Mouse (Mus musculus) T-cell, adult 66 days (primary cell): ENCODE data around the gene 2810408A11Rik. TPM values are rescaled to one million over a fixed set of nuclear protein-coding genes. Genes with fewer than 3 reads are reported as not detected.

Source experiments
- total RNA-seq, 2 experiments: library from RNA; stranded (reverse); gene quantifications; 3 replicates in 1 of 2; 4 replicates in 1 of 2; pipeline ENCODE4 v1.2.4; 2023

The 2810408A11Rik gene
- total RNA-seq = 1 to 10 TPM; 3.5 to 3.6 TPM

GRCm38 (mm10) chr11:69900471-69901405, at the start of gene 2810408A11Rik, which contains the start of gene Neurl4:
Gene 2810408A11Rik (minus strand): TSS chr11:69900987.
Gene Neurl4 (plus strand): TSS chr11:69901072.

GRCm38 (mm10) chr11:69948066-69948762, 47.4 kb upstream of the 2810408A11Rik start, which contains the start of gene Slc2a4:
Gene Slc2a4 (minus strand): TSS chr11:69948188.

GRCm38 (mm10) chr11:69935137-69935879, 34.5 kb upstream of the 2810408A11Rik start, which contains the start of gene Ybx2:
Gene Ybx2 (plus strand): TSS chr11:69935796.

GRCm38 (mm10) chr11:69921114-69922011, 20.6 kb upstream of the 2810408A11Rik start, which contains the start of gene Eif5a:
Gene Eif5a (minus strand): TSS chr11:69921958.

GRCm38 (mm10) chr11:69913554-69914371, 13.0 kb upstream of the 2810408A11Rik start, which contains the start of gene Gps2:
Gene Gps2 (plus strand): TSS chr11:69913888.

GRCm38 (mm10) chr11:69895291-69895690, 5.5 kb downstream of the 2810408A11Rik start, which contains the start of gene Acap1:
Gene Acap1 (minus strand): TSS chr11:69895539.

GRCm38 (mm10) chr11:69880853-69881603, 19.8 kb downstream of the 2810408A11Rik start, which contains the start of gene Kctd11:
Gene Kctd11 (minus strand): TSS chr11:69881406.

GRCm38 (mm10) chr11:69877878-69878277, 22.9 kb downstream of the 2810408A11Rik start, which contains the start of gene Tmem95:
Gene Tmem95 (minus strand): TSS chr11:69878018.

GRCm38 (mm10) chr11:69858113-69858998, 42.4 kb downstream of the 2810408A11Rik start, which contains the start of gene Tnk1:
Gene Tnk1 (minus strand): TSS chr11:69858730.

Other genes with a start within 250 kb of the 2810408A11Rik start
- gene Sox15, start 245.7 kb downstream of the 2810408A11Rik start, total RNA-seq = under 1 TPM; 0.71 to 0.90 TPM
- gene Mpdu1, start 238.3 kb downstream of the 2810408A11Rik start, total RNA-seq = 10 to 100 TPM; 69.8 to 73.0 TPM
- gene Cd68, start 234.8 kb downstream of the 2810408A11Rik start, total RNA-seq = 10 to 100 TPM; 13.1 to 17.2 TPM
- gene Eif4a1, start 228.6 kb downstream of the 2810408A11Rik start, total RNA-seq = 100 to 1,000 TPM; 875 to 923 TPM
- gene Senp3, start 218.9 kb downstream of the 2810408A11Rik start, total RNA-seq = 100 to 1,000 TPM in 1 of 2 experiments, 10 to 100 TPM in 1; 99.8 to 112 TPM
- gene Tnfsf13, start 215.2 kb downstream of the 2810408A11Rik start, total RNA-seq = not detected
- gene Tnfsf12, start 205.1 kb downstream of the 2810408A11Rik start, total RNA-seq = 1 to 10 TPM in 1 of 2 experiments, under 1 TPM in 1; 0.47 to 1.3 TPM
- under 1 TPM in 1 of 2 experiments, not detected in 1; 0.36 TPM for gene Tnfsfm13, start 204.9 kb downstream of the 2810408A11Rik start, total RNA-seq
- gene Polr2a, start 142.3 kb downstream of the 2810408A11Rik start, total RNA-seq = 100 to 1,000 TPM; 156 to 172 TPM
- gene Slc35g3, start 139.0 kb downstream of the 2810408A11Rik start, total RNA-seq = not detected
- 10 to 100 TPM; 46.9 to 48.0 TPM for gene Zbtb4, start 135.1 kb downstream of the 2810408A11Rik start, total RNA-seq
- gene Chrnb1, start 105.0 kb downstream of the 2810408A11Rik start, total RNA-seq = 1 to 10 TPM; 3.7 to 4.6 TPM
- gene Fgf11, start 99.1 kb downstream of the 2810408A11Rik start, total RNA-seq = not detected
- gene Tmem102, start 95.4 kb downstream of the 2810408A11Rik start, total RNA-seq = not detected
- not detected for gene Gm39566, start 85.7 kb downstream of the 2810408A11Rik start, total RNA-seq
- not detected for gene Spem2, start 82.5 kb downstream of the 2810408A11Rik start, total RNA-seq
- not detected for gene Spem1, start 78.8 kb downstream of the 2810408A11Rik start, total RNA-seq
- gene Nlgn2, start 63.2 kb downstream of the 2810408A11Rik start, total RNA-seq = 1 to 10 TPM in 1 of 2 experiments, under 1 TPM in 1; 0.95 to 1.3 TPM
- gene Tmem256, start 62.5 kb downstream of the 2810408A11Rik start, total RNA-seq = 10 to 100 TPM; 18.6 to 19.6 TPM
- gene Plscr3, start 54.6 kb downstream of the 2810408A11Rik start, total RNA-seq = 10 to 100 TPM; 13.7 to 17.8 TPM
- not detected for gene Tnk1, start 42.3 kb downstream of the 2810408A11Rik start, total RNA-seq
- not detected for gene Tmem95, start 23.0 kb downstream of the 2810408A11Rik start, total RNA-seq
- gene Kctd11, start 19.6 kb downstream of the 2810408A11Rik start, total RNA-seq = 1 to 10 TPM; 1.5 to 2.1 TPM
- 100 to 1,000 TPM; 462 TPM for gene Acap1, start 5.4 kb downstream of the 2810408A11Rik start, total RNA-seq
- 10 to 100 TPM; 64.4 to 66.0 TPM for gene Neurl4, start 85 bp upstream of the 2810408A11Rik start, total RNA-seq
- gene Gps2, start 12.9 kb upstream of the 2810408A11Rik start, total RNA-seq = 100 to 1,000 TPM; 132 to 133 TPM
- gene Eif5a, start 21.0 kb upstream of the 2810408A11Rik start, total RNA-seq = 100 to 1,000 TPM; 389 to 417 TPM
- gene Ybx2, start 34.8 kb upstream of the 2810408A11Rik start, total RNA-seq = not detected
- not detected for gene Slc2a4, start 47.2 kb upstream of the 2810408A11Rik start, total RNA-seq
- gene Cldn7, start 63.8 kb upstream of the 2810408A11Rik start, total RNA-seq = not detected
- 100 to 1,000 TPM; 113 to 123 TPM for gene Ctdnep1, start 80.2 kb upstream of the 2810408A11Rik start, total RNA-seq
- gene Elp5, start 81.5 kb upstream of the 2810408A11Rik start, total RNA-seq = 10 to 100 TPM; 36.1 to 48.5 TPM
- 100 to 1,000 TPM; 182 to 187 TPM for gene Gabarap, start 90.2 kb upstream of the 2810408A11Rik start, total RNA-seq
- gene Phf23, start 94.8 kb upstream of the 2810408A11Rik start, total RNA-seq = 10 to 100 TPM; 64.4 to 67.2 TPM
- gene Dvl2, start 99.6 kb upstream of the 2810408A11Rik start, total RNA-seq = 10 to 100 TPM; 40.8 to 42.1 TPM
- 10 to 100 TPM; 62.0 to 75.3 TPM for gene Acadvl, start 114.4 kb upstream of the 2810408A11Rik start, total RNA-seq
- gene Dlg4, start 116.0 kb upstream of the 2810408A11Rik start, total RNA-seq = 10 to 100 TPM; 36.4 to 38.1 TPM
- gene Asgr1, start 153.1 kb upstream of the 2810408A11Rik start, total RNA-seq = not detected
- not detected for gene Asgr2, start 191.7 kb upstream of the 2810408A11Rik start, total RNA-seq
- not detected for gene Mgl2, start 229.3 kb upstream of the 2810408A11Rik start, total RNA-seq